Mouse (Mus musculus): Measurements from ENCODE around the gene Dock9. TPM values are rescaled to one million over a fixed set of nuclear protein-coding genes. Genes with fewer than 3 reads are reported as not detected.
A peak's percentile ranks its signal among the peaks of the same experiment; 100 is the strongest.

Gene Dock9
- polyA plus RNA-seq, 1 experiment = 7.0 TPM

DNA sequence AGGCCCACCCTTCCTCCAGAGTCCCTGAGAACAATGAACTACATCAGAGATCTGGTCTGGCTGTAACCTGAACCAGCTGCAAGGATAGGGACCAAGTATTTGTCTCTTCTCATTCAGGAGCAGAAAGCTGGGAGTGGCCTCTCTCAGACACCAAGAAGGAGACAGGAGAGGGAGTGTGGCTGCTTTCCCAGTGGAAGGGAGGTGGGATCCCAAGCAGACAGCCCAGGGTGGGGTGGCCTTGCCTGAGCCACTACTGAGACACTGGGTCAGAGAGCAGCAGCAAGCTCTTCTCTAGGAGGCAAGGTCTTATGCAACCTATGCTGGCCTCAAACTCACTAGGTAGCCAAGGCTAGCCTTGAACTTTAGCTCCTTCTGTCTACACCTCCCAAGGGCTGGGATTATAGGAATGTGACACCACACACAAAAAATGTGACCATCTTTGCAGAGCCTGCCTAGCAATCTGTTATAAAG is 121.5 kb downstream of the Dock9 start:
- no peak for DNase-seq (ENCODE audit: low read depth, low spot score)

DNA sequence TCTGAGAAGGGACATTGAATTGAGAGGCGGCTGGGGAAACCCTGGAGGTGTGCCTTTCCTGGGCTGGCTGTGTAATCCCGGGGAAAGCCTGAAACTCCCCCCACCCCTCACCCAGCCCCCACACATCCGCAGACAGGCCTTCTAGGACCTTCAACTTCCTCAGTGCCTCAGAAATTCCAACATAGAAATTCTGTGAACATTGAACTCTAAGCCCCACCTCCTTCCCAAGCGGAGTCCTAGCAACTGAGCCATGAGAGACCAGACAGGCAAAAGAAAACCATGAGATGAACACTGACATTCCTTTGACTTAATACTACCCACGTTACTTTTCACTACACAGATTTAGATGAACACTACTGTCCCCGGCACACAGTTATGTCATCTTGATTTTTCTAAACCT is 122.1 kb downstream of the Dock9 start:
- no peak for DNase-seq (ENCODE audit: low read depth, low spot score)
- 26% methylated on average over 6 of the region's 6 CpGs for WGBS

DNA sequence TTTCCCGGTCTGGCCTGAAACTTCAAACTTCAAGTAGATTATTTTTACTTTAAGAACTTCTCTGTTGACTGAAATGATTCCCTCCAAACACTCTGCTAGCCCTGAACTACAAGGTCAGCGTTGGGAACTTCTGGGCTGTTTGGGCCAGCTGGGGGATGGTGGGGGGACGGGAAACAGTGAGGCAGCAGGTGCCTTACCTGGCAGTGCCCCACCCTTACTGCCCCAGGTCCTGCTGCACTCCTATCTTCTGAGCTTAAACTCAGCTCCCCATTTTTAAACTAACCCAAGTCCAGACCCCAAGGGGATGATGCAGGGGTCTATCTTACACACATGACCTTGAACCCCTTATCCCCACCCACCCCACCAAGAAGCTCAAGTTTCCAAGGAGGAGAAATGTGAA is 122.5 kb downstream of the Dock9 start:
- no peak for DNase-seq (ENCODE audit: low read depth, low spot score)
- 48% methylated on average over 3 of the region's 3 CpGs for WGBS

DNA sequence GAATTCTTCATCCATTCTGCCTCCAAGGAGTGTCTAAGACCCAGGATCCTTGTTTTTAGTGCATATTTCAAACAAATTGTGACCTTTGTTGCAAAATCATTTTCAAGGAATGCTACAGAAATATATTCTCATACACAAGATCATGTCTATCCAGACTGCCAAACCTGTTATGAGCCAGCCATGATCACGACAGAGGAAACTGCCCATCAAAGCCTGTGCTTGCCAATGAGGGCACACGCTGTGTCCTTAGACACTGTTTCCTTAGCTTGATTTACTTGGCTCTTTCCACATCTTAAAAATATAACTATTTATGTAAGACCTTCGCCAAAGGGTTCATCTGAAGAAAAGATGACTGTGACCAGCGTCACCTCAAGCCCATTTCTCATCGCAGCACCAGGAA is 127.6 kb downstream of the Dock9 start:
- no peak for DNase-seq (ENCODE audit: low read depth, low spot score)
- 71% methylated on average over 5 of the region's 5 CpGs for WGBS

DNA sequence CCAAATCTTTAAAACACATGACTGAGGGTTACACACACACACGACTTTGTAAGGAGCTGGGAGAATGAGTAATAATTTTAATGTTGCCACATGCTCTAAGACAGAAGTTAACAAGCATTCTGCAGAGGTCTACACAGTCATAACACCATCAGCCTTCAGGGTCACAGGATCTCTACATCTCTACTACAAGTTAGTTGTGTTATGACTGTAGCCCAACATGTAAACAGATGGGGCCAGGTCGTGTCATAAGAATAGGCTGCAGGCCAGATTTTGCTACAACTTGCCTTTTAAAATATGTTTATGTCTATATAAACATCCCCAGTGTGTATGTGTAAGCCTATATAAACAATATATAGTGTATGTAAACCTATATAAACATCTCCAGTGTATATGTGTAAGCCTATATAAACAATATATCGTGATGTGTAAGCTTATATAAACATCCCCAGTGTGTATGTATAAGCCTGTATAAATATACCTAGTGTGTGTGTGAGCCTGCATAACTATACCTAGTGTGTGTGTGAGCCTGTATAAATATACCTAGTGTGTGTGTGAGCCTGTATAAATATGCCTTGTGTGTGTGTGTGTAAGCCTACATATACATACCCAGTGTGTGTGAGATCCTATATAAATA is 130.9 kb downstream of the Dock9 start:
- WGBS = 45% methylated on average over 3 of the region's 3 CpGs
- DNase-seq (ENCODE audit: low read depth, low spot score) = no peak

- DNase-seq (ENCODE audit: low read depth, low spot score) = no peak
- 97% methylated on average over 9 of the region's 9 CpGs for WGBS
These were observed 131.9 kb downstream of the Dock9 start for GRCm38 (mm10) chr14:121665693-121666273.

- no peak for DNase-seq (ENCODE audit: low read depth, low spot score)
- WGBS = 100% methylated on average over 1 of the region's 1 CpGs
These were observed 133.7 kb downstream of the Dock9 start for GRCm38 (mm10) chr14:121663913-121664312.

- 19% methylated on average over 8 of the region's 8 CpGs for WGBS
- DNase-seq (ENCODE audit: low read depth, low spot score) = peak; percentile 10
These were observed 136.7 kb downstream of the Dock9 start for GRCm38 (mm10) chr14:121660918-121661317.

DNA sequence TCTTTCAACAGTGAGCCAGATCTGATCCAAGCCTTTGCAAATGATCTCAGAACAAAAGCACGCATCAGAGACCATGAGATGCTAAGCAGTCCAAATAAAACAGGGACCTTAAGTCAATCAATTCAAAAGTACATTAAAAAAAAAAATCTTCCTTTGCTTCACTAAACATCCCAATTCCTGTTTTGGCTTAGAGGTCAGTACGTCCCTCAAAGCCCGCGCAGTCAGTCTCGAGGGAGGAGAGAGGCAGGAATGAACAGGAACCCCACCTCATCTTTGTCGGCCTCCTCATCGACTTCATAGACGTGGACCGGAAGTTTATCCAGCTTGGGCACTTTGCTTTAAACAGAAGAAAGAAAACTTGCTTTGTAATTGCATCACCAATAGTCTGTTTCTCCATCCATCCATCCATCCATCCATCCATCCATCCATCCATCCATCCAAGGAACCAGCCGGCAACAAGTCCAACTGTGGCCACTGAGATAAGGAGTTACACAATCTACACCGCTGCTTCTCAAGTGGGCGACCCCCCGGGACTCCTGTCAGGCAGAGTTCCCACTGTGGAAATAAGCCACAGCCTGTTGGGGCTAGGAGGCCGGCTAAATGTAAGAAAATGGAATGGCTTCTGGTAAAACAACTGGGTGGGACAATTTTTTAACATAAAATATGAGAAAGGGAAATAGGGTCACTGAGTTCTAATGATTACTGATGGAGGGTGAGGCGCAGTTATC is 137.3 kb downstream of the Dock9 start:
- WGBS = 77% methylated on average over 15 of the region's 15 CpGs
- no peak for DNase-seq (ENCODE audit: low read depth, low spot score)

- no peak for DNase-seq (ENCODE audit: low read depth, low spot score)
- WGBS = 85% methylated on average over 12 of the region's 12 CpGs
These were observed 138.4 kb downstream of the Dock9 start for GRCm38 (mm10) chr14:121659061-121659824.

DNA sequence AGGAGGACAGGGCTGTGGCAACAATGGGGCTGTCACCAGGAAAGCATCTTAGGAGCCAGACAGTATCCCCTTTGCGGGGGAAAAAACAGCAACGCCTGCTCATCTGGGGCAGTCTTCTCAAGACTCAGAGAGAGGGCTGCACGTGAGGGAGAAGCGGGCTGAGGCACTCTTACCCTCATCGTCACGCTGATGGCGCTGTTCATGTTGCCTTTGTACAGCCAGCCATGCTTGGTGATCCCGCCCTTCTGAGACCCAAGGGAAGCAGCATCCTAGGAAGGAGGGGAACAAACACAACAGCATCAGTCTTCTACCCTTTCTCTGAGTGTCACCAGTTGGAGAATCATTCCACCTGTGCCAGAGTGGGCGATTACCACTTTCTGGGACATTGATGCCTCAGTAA is 139.1 kb downstream of the Dock9 start:
- no peak for DNase-seq (ENCODE audit: low read depth, low spot score)
- WGBS = 94% methylated on average over 9 of the region's 9 CpGs

DNA sequence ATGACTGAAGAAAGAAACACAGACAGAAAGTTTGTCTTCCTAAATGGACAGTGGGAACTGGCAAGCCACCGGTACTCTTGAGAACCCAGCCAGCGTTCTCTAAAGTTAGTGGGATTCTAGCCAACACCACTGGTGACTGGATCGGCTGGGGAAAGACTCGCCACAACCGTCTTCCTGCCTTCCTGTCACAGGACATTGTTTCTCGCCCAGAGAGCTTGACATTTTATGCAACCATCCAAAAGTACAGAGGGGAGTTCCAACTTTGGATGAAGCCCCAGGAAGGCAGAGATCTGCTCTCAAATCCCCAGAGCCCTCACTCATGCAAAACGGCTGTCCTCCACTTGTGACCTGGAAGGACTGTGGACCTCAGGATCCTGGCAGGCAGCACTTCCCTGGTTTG is 140.0 kb downstream of the Dock9 start:
- 63% methylated on average over 7 of the region's 7 CpGs for WGBS
- no peak for DNase-seq (ENCODE audit: low read depth, low spot score)

GRCm38 (mm10) chr14:121656912-121657311 is 140.7 kb downstream of the Dock9 start:
- 95% methylated on average over 10 of the region's 10 CpGs for WGBS
- no peak for DNase-seq (ENCODE audit: low read depth, low spot score)

GRCm38 (mm10) chr14:121654977-121655376 is 142.7 kb downstream of the Dock9 start:
- WGBS = 74% methylated on average over 2 of the region's 2 CpGs
- DNase-seq (ENCODE audit: low read depth, low spot score) = no peak

GRCm38 (mm10) chr14:121654416-121654967 is 143.1 kb downstream of the Dock9 start:
- DNase-seq (ENCODE audit: low read depth, low spot score) = no peak
- WGBS = 60% methylated on average over 7 of the region's 7 CpGs

- WGBS = 84% methylated on average over 10 of the region's 10 CpGs
- no peak for DNase-seq (ENCODE audit: low read depth, low spot score)
These were observed 143.9 kb downstream of the Dock9 start for GRCm38 (mm10) chr14:121653717-121654116.

DNA sequence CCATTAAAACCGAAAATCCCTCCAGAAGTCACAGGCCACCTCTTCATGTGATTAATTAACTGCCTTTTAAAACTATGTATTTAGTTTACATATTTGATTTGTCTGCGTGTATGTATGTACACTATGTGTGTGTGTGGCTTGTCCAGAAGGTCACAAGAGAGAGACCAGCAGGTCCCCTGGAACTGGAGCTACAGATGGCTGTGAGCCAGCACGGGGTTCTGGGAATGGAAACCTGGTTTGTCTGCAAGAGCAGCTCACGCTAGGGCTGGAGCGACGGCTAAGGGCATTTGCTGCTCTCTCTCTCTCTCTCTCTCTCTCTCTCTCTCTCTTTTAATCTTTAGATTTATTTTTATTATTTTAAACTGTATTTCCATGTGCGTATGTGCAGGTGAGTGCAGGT is 144.4 kb downstream of the Dock9 start:
- DNase-seq (ENCODE audit: low read depth, low spot score) = no peak
- 85% methylated on average over 7 of the region's 7 CpGs for WGBS

- no peak for DNase-seq (ENCODE audit: low read depth, low spot score)
These were observed 149.0 kb downstream of the Dock9 start for GRCm38 (mm10) chr14:121648581-121649060.

GRCm38 (mm10) chr14:121647693-121648092 is 149.9 kb downstream of the Dock9 start:
- whole genome bisulfite sequencing = 74% methylated on average over 6 of the region's 6 CpGs
- no peak for DNase-seq (ENCODE audit: low read depth, low spot score)

More at GRCm38 (mm10) chr14:121648581-121649060, 149.0 kb downstream of the Dock9 start:
- WGBS = 71% methylated on average over 9 of the region's 9 CpGs

- 69% methylated on average over 10 of the region's 10 CpGs for WGBS
- DNase-seq (ENCODE audit: low read depth, low spot score) = no peak
These were observed 151.0 kb downstream of the Dock9 start for GRCm38 (mm10) chr14:121646617-121647016.
